Mouse (Mus musculus): ENCODE data around the gene Midn. TPM values are rescaled to one million over a fixed set of nuclear protein-coding genes. Genes with fewer than 3 reads are reported as not detected.
A peak's percentile ranks its signal among the peaks of the same experiment; 100 is the strongest.

Gene Midn
- polyA plus RNA-seq (2015; fragmentation: Nextera tagmentation; extraction: Ambion mirVana), result 17.5 and 18.6 TPM in 2 replicates

GRCm38 (mm10) chr10:80147719-80148601 is at the start of gene Midn:
Gene Midn (plus strand): TSS chr10:80148272.
- Histone ChIP-seq H3K27ac (peak within 1 kb of the TSS; percentile 99), H3K9me3 (no peaks in the 10 kb centered on the region), H3K4me3 (peak within 1 kb of the TSS; percentile 81), H3K9ac (peak within 1 kb of the TSS; percentile 71), H3K36me3 (peaks cover 34% of the 10 kb centered on the region), H3K4me2 (peak within 1 kb of the TSS; percentile 89), H3K4me1 (peaks cover 53% of the 10 kb centered on the region), H3K27me3 (no peaks in the 10 kb centered on the region)
- ATAC-seq (ENCODE audit: borderline replicate concordance, extremely low read depth, low FRiP score, low TSS enrichment), result peak; percentile 47
- WGBS, result 1% methylated on average over 38 of the region's 42 CpGs

- peak overlapping the region; percentile 91 for H3K27ac ChIP-seq
- H3K27me3 ChIP-seq, result no peaks in the 10 kb centered on the region
- H3K36me3 ChIP-seq, result no peaks in the 10 kb centered on the region
- WGBS, result 71% methylated on average over 5 of the region's 5 CpGs
- ATAC-seq (ENCODE audit: borderline replicate concordance, extremely low read depth, low FRiP score, low TSS enrichment), result no peak
- peaks cover 56% of the 10 kb centered on the region for H3K4me1 ChIP-seq
- no peak overlapping the region for H3K4me3 ChIP-seq
- H3K4me2 ChIP-seq, result no peak overlapping the region
- H3K9ac ChIP-seq, result no peak overlapping the region
- no peaks in the 10 kb centered on the region for H3K9me3 ChIP-seq
Observed at GRCm38 (mm10) chr10:80098630-80099029, 49.4 kb upstream of the Midn start.

- no peak for ATAC-seq (ENCODE audit: borderline replicate concordance, extremely low read depth, low FRiP score, low TSS enrichment)
- Histone ChIP-seq H3K27ac (no peak overlapping the region), H3K4me1 (peaks cover 51% of the 10 kb centered on the region)
Observed at GRCm38 (mm10) chr10:80100982-80101381, 47.1 kb upstream of the Midn start.

GRCm38 (mm10) chr10:80102216-80102915 is 45.7 kb upstream of the Midn start:
- Histone ChIP-seq H3K4me1 (peaks cover 41% of the 10 kb centered on the region), H3K27me3 (no peaks in the 10 kb centered on the region), H3K4me3 (peak overlapping the region; percentile 98), H3K4me2 (peak overlapping the region; percentile 84), H3K36me3 (no peaks in the 10 kb centered on the region), H3K9ac (peak overlapping the region; percentile 97), H3K27ac (peak overlapping the region; percentile 79), H3K9me3 (no peaks in the 10 kb centered on the region)
- 1% methylated on average over 59 of the region's 59 CpGs for WGBS
- peak; percentile 86; the same call in 1 of the 2 replicates for ATAC-seq (ENCODE audit: borderline replicate concordance, extremely low read depth, low FRiP score, low TSS enrichment)

More at GRCm38 (mm10) chr10:80100982-80101381, 47.1 kb upstream of the Midn start:
- Histone ChIP-seq H3K4me3 (peak overlapping the region; percentile 98; the same call in 1 of the 2 replicates), H3K9me3 (no peaks in the 10 kb centered on the region), H3K36me3 (no peaks in the 10 kb centered on the region), H3K9ac (no peak overlapping the region), H3K27me3 (no peaks in the 10 kb centered on the region), H3K4me2 (peak overlapping the region; percentile 84)
- WGBS, result 38% methylated on average over 11 of the region's 11 CpGs

- 77% methylated on average over 2 of the region's 2 CpGs for WGBS
- Histone ChIP-seq H3K27me3 (no peaks in the 10 kb centered on the region), H3K9me3 (no peaks in the 10 kb centered on the region), H3K4me2 (peak overlapping the region; percentile 84; the same call in 1 of the 2 replicates), H3K27ac (0 out of 2 replicates have a peak overlapping the region, but pooled peaks have one; percentile 79), H3K36me3 (no peaks in the 10 kb centered on the region), H3K4me3 (no peak overlapping the region), H3K4me1 (peaks cover 35% of the 10 kb centered on the region), H3K9ac (no peak overlapping the region)
- no peak for ATAC-seq (ENCODE audit: borderline replicate concordance, extremely low read depth, low FRiP score, low TSS enrichment)
Observed at GRCm38 (mm10) chr10:80103032-80103431, 45.0 kb upstream of the Midn start.

- H3K27ac ChIP-seq, result no peak overlapping the region
- no peak for ATAC-seq (ENCODE audit: borderline replicate concordance, extremely low read depth, low FRiP score, low TSS enrichment)
- no peak overlapping the region for H3K4me2 ChIP-seq
- WGBS, result 84% methylated on average over 3 of the region's 3 CpGs
- no peak overlapping the region for H3K9ac ChIP-seq
- peaks cover 26% of the 10 kb centered on the region for H3K4me1 ChIP-seq
- no peaks in the 10 kb centered on the region for H3K36me3 ChIP-seq
- H3K9me3 ChIP-seq, result no peaks in the 10 kb centered on the region
- H3K4me3 ChIP-seq, result no peak overlapping the region
- H3K27me3 ChIP-seq, result no peaks in the 10 kb centered on the region
Observed at GRCm38 (mm10) chr10:80104181-80104580, 43.9 kb upstream of the Midn start.

GRCm38 (mm10) chr10:80105460-80105859 is 42.6 kb upstream of the Midn start, which contains the start of gene Sbno2:
Gene Sbno2 (minus strand): TSS chr10:80105571.
- Histone ChIP-seq H3K4me2 (no peak within 1 kb of the TSS; the same call in 1 of the 2 replicates), H3K27me3 (no peaks in the 10 kb centered on the region), H3K36me3 (no peaks in the 10 kb centered on the region), H3K9ac (no peak within 1 kb of the TSS), H3K9me3 (no peaks in the 10 kb centered on the region), H3K4me1 (peaks cover 26% of the 10 kb centered on the region), H3K27ac (peak within 1 kb of the TSS; percentile 23; the same call in 1 of the 2 replicates), H3K4me3 (no peak within 1 kb of the TSS)
- no peak for ATAC-seq (ENCODE audit: borderline replicate concordance, extremely low read depth, low FRiP score, low TSS enrichment)
- 67% methylated on average over 5 of the region's 5 CpGs for WGBS

- H3K4me2 ChIP-seq, result no peak overlapping the region; the same call in 1 of the 2 replicates
- H3K27ac ChIP-seq, result peak overlapping the region; percentile 23; the same call in 1 of the 2 replicates
Observed at GRCm38 (mm10) chr10:80105926-80106325, 42.1 kb upstream of the Midn start.

GRCm38 (mm10) chr10:80107678-80108077 is 40.4 kb upstream of the Midn start:
- Histone ChIP-seq H3K36me3 (no peaks in the 10 kb centered on the region), H3K4me3 (no peak overlapping the region), H3K4me2 (no peak overlapping the region), H3K27me3 (no peaks in the 10 kb centered on the region), H3K9me3 (no peaks in the 10 kb centered on the region), H3K27ac (no peak overlapping the region), H3K9ac (no peak overlapping the region), H3K4me1 (peaks cover 12% of the 10 kb centered on the region)
- ATAC-seq (ENCODE audit: borderline replicate concordance, extremely low read depth, low FRiP score, low TSS enrichment), result no peak
- WGBS, result 51% methylated on average over 6 of the region's 6 CpGs

More at GRCm38 (mm10) chr10:80105926-80106325, 42.1 kb upstream of the Midn start:
- Histone ChIP-seq H3K9me3 (no peaks in the 10 kb centered on the region), H3K4me1 (peaks cover 24% of the 10 kb centered on the region), H3K4me3 (no peak overlapping the region), H3K27me3 (no peaks in the 10 kb centered on the region), H3K9ac (no peak overlapping the region), H3K36me3 (no peaks in the 10 kb centered on the region)
- no peak for ATAC-seq (ENCODE audit: borderline replicate concordance, extremely low read depth, low FRiP score, low TSS enrichment)
- WGBS, result 56% methylated on average over 5 of the region's 5 CpGs

GRCm38 (mm10) chr10:80114341-80115284 is 33.5 kb upstream of the Midn start:
- 3% methylated on average over 27 of the region's 27 CpGs for WGBS

More at GRCm38 (mm10) chr10:80114341-80115284, 33.5 kb upstream of the Midn start:
- Histone ChIP-seq H3K4me3 (peak overlapping the region; percentile 89), H3K36me3 (no peaks in the 10 kb centered on the region), H3K9ac (peak overlapping the region; percentile 45), H3K4me2 (peak overlapping the region; percentile 71), H3K9me3 (no peaks in the 10 kb centered on the region), H3K27ac (peak overlapping the region; percentile 86), H3K27me3 (no peaks in the 10 kb centered on the region), H3K4me1 (peaks cover 36% of the 10 kb centered on the region)
- peak; percentile 59 for ATAC-seq (ENCODE audit: borderline replicate concordance, extremely low read depth, low FRiP score, low TSS enrichment)

All from lung, embryonic 15.5 days (tissue).